Mouse (Mus musculus) kidney, adult 2 months (tissue): ENCODE data around the gene Tm9sf4.

Experiments used
- CTCF ChIP-seq: fragments of 200-500 bp; conservative IDR thresholded peaks from 2 replicates; pipeline ENCODE4 v1.5.1; 2011; ENCODE audit warnings: low read depth, mild to moderate bottlenecking, control low read depth, low read length, moderate library complexity, mixed read lengths; ENCODE audit not compliant: insufficient read depth, insufficient read length
- POLR2A ChIP-seq: fragments of 200-500 bp; IDR thresholded peaks from one replicate; pipeline ENCODE4 v1.6.1; 2011; ENCODE audit warnings: low read depth, low read length, control low read depth

- TF ChIP-seq CTCF, result no peak
- no peak for TF ChIP-seq POLR2A
These were observed 98.1 kb downstream of the Tm9sf4 start for GRCm38 (mm10) chr2:153259030-153259863.
